Mouse (Mus musculus): ENCODE data around the gene Cog2. TPM values are rescaled to one million over a fixed set of nuclear protein-coding genes. Genes with fewer than 3 reads are reported as not detected.

Gene Cog2
- polyA plus RNA-seq, 1 experiment from 2014 or later = 12.1 TPM

DNA sequence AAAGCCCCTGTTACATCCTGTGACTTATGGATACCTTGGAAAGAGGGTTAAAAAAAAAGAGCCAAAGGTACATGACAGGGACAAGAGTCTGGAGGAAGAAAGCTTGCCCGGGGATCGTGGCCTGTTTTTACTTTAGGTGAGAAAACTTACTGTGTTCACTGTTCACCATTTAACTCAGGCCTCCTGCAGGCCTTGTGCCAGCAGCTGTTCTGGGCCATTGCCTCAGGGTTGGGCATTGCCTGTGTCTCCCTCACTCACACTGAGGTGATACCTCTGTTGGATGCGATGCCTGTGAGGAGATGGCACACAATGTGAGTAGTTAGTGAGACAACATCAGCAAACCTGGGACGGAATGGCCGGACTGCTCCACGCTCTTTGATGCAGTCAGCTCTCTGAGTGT is 1.4 kb downstream of the Cog2 start:
- DNase-seq = no peak
- Histone ChIP-seq H3K4me3 (ENCODE audit: low read depth, low read length) (peak overlapping the region; percentile 80; the same call in 1 of the 2 replicates), H3K4me2 (ENCODE audit: low read depth, low read length) (peak overlapping the region; percentile 78), H3K36me3 (replicated peaks; ENCODE audit: insufficient read depth, low read length) (peaks cover 14% of the 10 kb centered on the region; the same call in 1 of the 2 replicates), H3K27ac (ENCODE audit: low read depth) (no peak overlapping the region), H3K4me1 (ENCODE audit: insufficient read depth) (peaks cover 9% of the 10 kb centered on the region), H3K9me3 (ENCODE audit: low read length) (no peaks in the 10 kb centered on the region), H3K9ac (replicated peaks) (peak overlapping the region; percentile 81; the same call in 1 of the 2 replicates), H3K27me3 (ENCODE audit: insufficient read depth, low read length) (no peaks in the 10 kb centered on the region)
- no peak for TF ChIP-seq CTCF (IDR thresholded peaks at IDR 0.05; ENCODE audit: low read depth)
- TF ChIP-seq EP300 (IDR thresholded peaks at IDR 0.05; ENCODE audit: low read depth) = no peak
- no peak for ATAC-seq
- WGBS (ENCODE audit: insufficient replicate concordance) = 89% methylated on average over 6 of the region's 6 CpGs

DNA sequence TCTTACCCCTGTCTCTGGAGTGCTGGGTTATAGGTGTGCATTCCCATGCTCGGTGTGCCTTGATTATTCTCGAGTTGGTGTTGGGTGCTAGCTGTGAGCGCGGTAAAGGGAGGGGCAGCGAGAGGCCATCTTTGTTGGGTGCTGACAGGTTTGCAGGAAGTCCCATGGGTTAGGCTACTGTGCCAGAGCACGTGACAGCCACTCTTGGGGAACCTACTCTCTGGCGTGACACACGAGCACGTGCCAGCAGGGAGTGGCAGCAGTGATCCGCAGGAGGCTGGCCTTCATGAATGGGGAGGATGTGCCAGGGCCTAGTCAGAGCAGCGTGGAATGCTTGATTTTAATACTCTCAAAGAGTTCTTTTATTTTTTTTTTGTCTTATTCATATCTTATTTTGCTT is 5.7 kb downstream of the Cog2 start:
- DNase-seq = no peak

DNA sequence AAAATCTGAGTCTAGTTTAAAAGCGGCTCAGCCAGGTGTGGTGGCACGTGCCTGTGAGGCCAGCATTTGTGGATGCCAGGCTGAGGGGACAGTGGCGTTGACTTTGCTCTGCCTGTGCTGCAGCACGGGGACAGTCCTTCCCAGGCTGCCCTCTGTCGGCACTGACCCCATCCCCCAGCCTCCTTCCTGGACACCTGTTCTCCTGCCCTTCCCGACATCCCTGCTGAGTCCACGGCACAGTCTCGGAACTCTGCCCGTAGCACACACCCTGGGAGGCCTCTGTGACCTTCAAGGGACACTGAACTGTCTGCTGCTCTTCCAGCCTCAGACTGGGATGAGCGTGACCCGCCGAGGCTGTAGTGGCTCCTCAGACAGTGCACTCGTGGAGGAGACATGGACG is 9.5 kb downstream of the Cog2 start:
- H3K27ac ChIP-seq (ENCODE audit: low read depth) = no peak overlapping the region
- no peaks in the 10 kb centered on the region for H3K4me1 ChIP-seq (ENCODE audit: insufficient read depth)
- no peak overlapping the region for H3K4me3 ChIP-seq (ENCODE audit: low read depth, low read length)
- 85% methylated on average over 14 of the region's 14 CpGs for WGBS (ENCODE audit: insufficient replicate concordance)
- H3K4me2 ChIP-seq (ENCODE audit: low read depth, low read length) = no peak overlapping the region
- ATAC-seq = no peak
- DNase-seq = no peak
- H3K36me3 ChIP-seq (replicated peaks; ENCODE audit: insufficient read depth, low read length) = peaks cover 42% of the 10 kb centered on the region
- no peaks in the 10 kb centered on the region for H3K9me3 ChIP-seq (ENCODE audit: low read length)
- H3K9ac ChIP-seq (replicated peaks) = no peak overlapping the region
- TF ChIP-seq EP300 (IDR thresholded peaks at IDR 0.05; ENCODE audit: low read depth) = no peak
- no peak for TF ChIP-seq CTCF (IDR thresholded peaks at IDR 0.05; ENCODE audit: low read depth)
- no peaks in the 10 kb centered on the region for H3K27me3 ChIP-seq (ENCODE audit: insufficient read depth, low read length)

More for the DNA sequence above, 5.7 kb downstream of the Cog2 start:
- Histone ChIP-seq H3K4me1 (ENCODE audit: insufficient read depth) (peaks cover 9% of the 10 kb centered on the region), H3K27me3 (ENCODE audit: insufficient read depth, low read length) (no peaks in the 10 kb centered on the region), H3K9ac (replicated peaks) (no peak overlapping the region), H3K4me3 (ENCODE audit: low read depth, low read length) (no peak overlapping the region), H3K27ac (ENCODE audit: low read depth) (no peak overlapping the region), H3K36me3 (replicated peaks; ENCODE audit: insufficient read depth, low read length) (peaks cover 33% of the 10 kb centered on the region), H3K9me3 (ENCODE audit: low read length) (no peaks in the 10 kb centered on the region), H3K4me2 (ENCODE audit: low read depth, low read length) (no peak overlapping the region)
- no peak for TF ChIP-seq EP300 (IDR thresholded peaks at IDR 0.05; ENCODE audit: low read depth)
- TF ChIP-seq CTCF (IDR thresholded peaks at IDR 0.05; ENCODE audit: low read depth) = no peak
- 89% methylated on average over 11 of the region's 11 CpGs for WGBS (ENCODE audit: insufficient replicate concordance)
- no peak for ATAC-seq

DNA sequence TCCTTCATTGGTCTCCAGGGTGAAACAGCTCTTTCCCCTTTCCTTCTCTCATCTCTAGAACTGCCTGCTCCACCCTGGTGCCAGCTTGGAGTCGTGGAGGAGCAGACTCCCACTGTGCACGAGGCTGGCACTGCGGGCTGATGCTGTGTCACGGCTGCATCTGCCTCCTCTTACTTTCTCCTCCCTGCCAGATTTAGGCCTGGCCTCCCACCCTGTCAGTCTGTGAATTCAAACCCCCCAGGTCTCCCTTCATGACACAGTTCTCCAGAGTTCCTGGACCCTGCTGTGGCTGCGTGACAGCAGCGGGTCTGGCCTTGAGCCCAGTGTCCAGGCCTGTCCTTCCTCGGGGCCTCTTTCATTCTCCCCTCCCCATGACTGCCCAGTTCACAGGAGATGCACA is 10.0 kb downstream of the Cog2 start:
- no peak overlapping the region for H3K4me2 ChIP-seq (ENCODE audit: low read depth, low read length)
- no peak overlapping the region for H3K9ac ChIP-seq (replicated peaks)
- H3K27ac ChIP-seq (ENCODE audit: low read depth) = no peak overlapping the region
- no peak overlapping the region for H3K4me3 ChIP-seq (ENCODE audit: low read depth, low read length)
- ATAC-seq (no peak), DNase-seq (no peak)
- no peak for TF ChIP-seq EP300 (IDR thresholded peaks at IDR 0.05; ENCODE audit: low read depth)
- no peak for TF ChIP-seq CTCF (IDR thresholded peaks at IDR 0.05; ENCODE audit: low read depth)
- no peaks in the 10 kb centered on the region for H3K9me3 ChIP-seq (ENCODE audit: low read length)
- 81% methylated on average over 7 of the region's 7 CpGs for WGBS (ENCODE audit: insufficient replicate concordance)
- H3K36me3 ChIP-seq (replicated peaks; ENCODE audit: insufficient read depth, low read length) = peaks cover 47% of the 10 kb centered on the region
- H3K27me3 ChIP-seq (ENCODE audit: insufficient read depth, low read length) = no peaks in the 10 kb centered on the region
- no peaks in the 10 kb centered on the region for H3K4me1 ChIP-seq (ENCODE audit: insufficient read depth)

DNA sequence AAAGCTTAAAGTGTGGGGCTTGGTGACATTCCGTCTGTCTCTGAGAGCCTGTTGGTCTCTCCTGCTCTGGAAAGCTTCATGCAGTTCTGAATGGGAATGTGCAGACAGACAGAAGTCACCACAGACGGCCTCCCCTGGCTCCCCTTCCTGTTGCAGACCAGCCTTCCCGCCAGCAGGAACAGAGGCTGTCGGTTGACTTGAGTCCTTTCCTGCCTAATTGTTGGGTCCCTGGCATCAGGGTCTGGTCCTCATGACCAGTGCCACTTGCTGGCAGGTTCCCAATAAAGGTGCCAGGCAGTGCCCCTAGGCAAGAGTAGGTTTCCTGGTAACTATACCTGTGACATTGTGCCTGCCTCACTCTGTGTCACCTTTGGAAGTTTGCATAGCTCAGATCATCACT is 10.4 kb downstream of the Cog2 start:
- no peaks in the 10 kb centered on the region for H3K9me3 ChIP-seq (ENCODE audit: low read length)
- no peak overlapping the region for H3K27ac ChIP-seq (ENCODE audit: low read depth)
- no peak for DNase-seq
- H3K36me3 ChIP-seq (replicated peaks; ENCODE audit: insufficient read depth, low read length) = peaks cover 49% of the 10 kb centered on the region
- no peak overlapping the region for H3K4me2 ChIP-seq (ENCODE audit: low read depth, low read length)
- TF ChIP-seq CTCF (IDR thresholded peaks at IDR 0.05; ENCODE audit: low read depth) (no peak), EP300 (IDR thresholded peaks at IDR 0.05; ENCODE audit: low read depth) (no peak)
- no peak for ATAC-seq
- no peak overlapping the region for H3K9ac ChIP-seq (replicated peaks)
- no peaks in the 10 kb centered on the region for H3K27me3 ChIP-seq (ENCODE audit: insufficient read depth, low read length)
- no peaks in the 10 kb centered on the region for H3K4me1 ChIP-seq (ENCODE audit: insufficient read depth)
- H3K4me3 ChIP-seq (ENCODE audit: low read depth, low read length) = no peak overlapping the region
- WGBS (ENCODE audit: insufficient replicate concordance) = 76% methylated on average over 4 of the region's 4 CpGs

DNA sequence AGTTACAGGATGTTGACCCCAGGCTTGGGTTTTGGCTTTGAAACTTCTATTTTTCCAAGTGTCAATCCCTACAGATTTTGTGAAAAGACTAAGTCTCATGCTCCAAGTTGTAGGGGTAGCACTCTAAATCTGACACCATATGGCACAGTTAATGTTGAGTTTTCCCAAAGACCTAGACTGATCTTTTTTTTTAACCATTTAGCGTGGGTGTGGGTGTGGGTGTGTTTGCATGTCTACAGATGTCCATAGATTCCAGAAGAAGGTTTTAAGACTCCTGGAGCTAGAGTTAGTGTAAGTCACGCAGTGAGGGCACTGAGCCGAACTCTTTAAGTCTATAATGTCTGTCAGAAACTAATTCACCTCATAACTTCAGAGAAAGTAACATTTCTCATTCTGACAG is 12.1 kb downstream of the Cog2 start:
- no peak for TF ChIP-seq CTCF (IDR thresholded peaks at IDR 0.05; ENCODE audit: low read depth)
- TF ChIP-seq EP300 (IDR thresholded peaks at IDR 0.05; ENCODE audit: low read depth) = no peak
- Histone ChIP-seq H3K9ac (replicated peaks) (no peak overlapping the region), H3K27me3 (ENCODE audit: insufficient read depth, low read length) (no peaks in the 10 kb centered on the region), H3K4me2 (ENCODE audit: low read depth, low read length) (no peak overlapping the region), H3K4me3 (ENCODE audit: low read depth, low read length) (no peak overlapping the region), H3K4me1 (ENCODE audit: insufficient read depth) (no peaks in the 10 kb centered on the region), H3K36me3 (replicated peaks; ENCODE audit: insufficient read depth, low read length) (peaks cover 43% of the 10 kb centered on the region), H3K27ac (ENCODE audit: low read depth) (no peak overlapping the region), H3K9me3 (ENCODE audit: low read length) (no peaks in the 10 kb centered on the region)
- no peak for ATAC-seq
- no peak for DNase-seq
- 83% methylated on average over 3 of the region's 3 CpGs for WGBS (ENCODE audit: insufficient replicate concordance)

DNA sequence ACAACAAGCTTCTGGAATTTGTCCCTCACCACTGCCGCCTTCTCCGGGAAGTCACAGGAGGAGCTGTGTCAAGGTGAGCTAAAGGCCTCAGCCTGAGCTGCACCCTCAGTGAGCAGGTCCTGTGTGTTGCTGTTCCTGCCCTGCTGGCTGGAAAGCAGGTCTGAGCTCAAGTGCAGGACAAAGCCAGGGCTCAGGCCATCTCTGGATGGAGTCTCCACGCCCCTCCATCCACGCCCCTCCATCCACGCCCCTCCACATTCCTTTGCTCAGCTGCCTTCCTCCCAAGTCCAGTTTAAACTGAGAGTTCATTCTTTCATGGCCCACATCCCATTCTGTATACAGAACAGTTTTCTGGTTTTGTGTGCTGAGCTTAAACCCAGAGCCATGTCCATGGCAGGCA is 14.9 kb downstream of the Cog2 start:
- Histone ChIP-seq H3K4me1 (ENCODE audit: insufficient read depth) (no peaks in the 10 kb centered on the region), H3K27ac (ENCODE audit: low read depth) (no peak overlapping the region), H3K4me2 (ENCODE audit: low read depth, low read length) (no peak overlapping the region), H3K36me3 (replicated peaks; ENCODE audit: insufficient read depth, low read length) (peaks cover 46% of the 10 kb centered on the region), H3K4me3 (ENCODE audit: low read depth, low read length) (no peak overlapping the region), H3K9ac (replicated peaks) (no peak overlapping the region), H3K27me3 (ENCODE audit: insufficient read depth, low read length) (no peaks in the 10 kb centered on the region), H3K9me3 (ENCODE audit: low read length) (no peaks in the 10 kb centered on the region)
- ATAC-seq (no peak), DNase-seq (no peak)
- TF ChIP-seq CTCF (IDR thresholded peaks at IDR 0.05; ENCODE audit: low read depth) = no peak
- TF ChIP-seq EP300 (IDR thresholded peaks at IDR 0.05; ENCODE audit: low read depth) = no peak
- 93% methylated on average over 5 of the region's 5 CpGs for WGBS (ENCODE audit: insufficient replicate concordance)

Data from liver, postnatal 0 days (tissue).